Mouse (Mus musculus): ENCODE data around the gene Myrf. TPM values are rescaled to one million over a fixed set of nuclear protein-coding genes. Genes with fewer than 3 reads are reported as not detected.
"Not testable (repeated sequence)": the region's sequence is repeated elsewhere in the genome, so short reads cannot be mapped to it uniquely, and the experiment has no call there.

The Myrf gene
- polyA plus RNA-seq, 1 experiment from 2014 or later: 26.3 TPM

GRCm38 (mm10) chr19:10165928-10166327, 74.6 kb downstream of the Myrf start:
- not testable (repeated sequence) for H3K9ac ChIP-seq (ENCODE audit: low read length); H3K4me3 ChIP-seq (ENCODE audit: low read depth, low read length); H3K9me3 ChIP-seq (ENCODE audit: control insufficient read depth, low read length); ATAC-seq (replicated peaks; ENCODE audit: low FRiP score, low TSS enrichment, low read depth); H3K4me2 ChIP-seq (ENCODE audit: low read length); H3K27ac ChIP-seq (ENCODE audit: low read depth); H3K4me1 ChIP-seq (replicated peaks; ENCODE audit: control insufficient read depth, insufficient read depth, low read length); H3K27me3 ChIP-seq (replicated peaks; ENCODE audit: control insufficient read depth, insufficient read depth, low read length); H3K36me3 ChIP-seq (ENCODE audit: control insufficient read depth, insufficient read depth, low read length)
- WGBS: 88% methylated on average over 3 of the region's 4 CpGs
- peak; percentile 18 for DNase-seq (ENCODE audit: low spot score)

GRCm38 (mm10) chr19:10163896-10164295, 76.7 kb downstream of the Myrf start:
- no peaks in the 10 kb centered on the region for H3K36me3 ChIP-seq (ENCODE audit: control insufficient read depth, insufficient read depth, low read length)
- no peak overlapping the region for H3K4me2 ChIP-seq (ENCODE audit: low read length)
- H3K27ac ChIP-seq (ENCODE audit: low read depth): no peak overlapping the region
- DNase-seq (ENCODE audit: low spot score) (no peak), ATAC-seq (replicated peaks; ENCODE audit: low FRiP score, low TSS enrichment, low read depth) (no peak)
- H3K9ac ChIP-seq (ENCODE audit: low read length): no peak overlapping the region
- H3K9me3 ChIP-seq (ENCODE audit: control insufficient read depth, low read length): no peaks in the 10 kb centered on the region
- H3K4me1 ChIP-seq (replicated peaks; ENCODE audit: control insufficient read depth, insufficient read depth, low read length): no peaks in the 10 kb centered on the region
- WGBS: 92% methylated on average over 3 of the region's 3 CpGs
- H3K4me3 ChIP-seq (ENCODE audit: low read depth, low read length): no peak overlapping the region
- H3K27me3 ChIP-seq (replicated peaks; ENCODE audit: control insufficient read depth, insufficient read depth, low read length): no peaks in the 10 kb centered on the region

Small RNAs within 50 kb of the gene (microRNA-seq; reads per million reads assigned to microRNA genes)
- gene Mir6993: 0.68 reads per million

Other genes starting within 250 kb of the Myrf start
- 0.55 and 0.64 TPM in 2 replicates for gene Best1, start 239.1 kb downstream of the Myrf start, polyA plus RNA-seq (2014; fragmentation: Nextera tagmentation; extraction: Ambion mirVana)
- 30.0 and 32.7 TPM in 2 replicates for gene Rab3il1, start 239.1 kb downstream of the Myrf start, polyA plus RNA-seq (2014; fragmentation: Nextera tagmentation; extraction: Ambion mirVana)
- 8.4 and 11.5 TPM in 2 replicates for gene Fads3, start 199.2 kb downstream of the Myrf start, polyA plus RNA-seq (2014; fragmentation: Nextera tagmentation; extraction: Ambion mirVana)
- 64.2 and 71.4 TPM in 2 replicates for gene Fads2, start 139.0 kb downstream of the Myrf start, polyA plus RNA-seq (2014; fragmentation: Nextera tagmentation; extraction: Ambion mirVana)
- gene Fads1, start 57.9 kb downstream of the Myrf start, polyA plus RNA-seq (2014; fragmentation: Nextera tagmentation; extraction: Ambion mirVana): 134 and 142 TPM in 2 replicates
- gene Tmem258, start 36.7 kb downstream of the Myrf start, polyA plus RNA-seq (2014; fragmentation: Nextera tagmentation; extraction: Ambion mirVana): 462 and 499 TPM in 2 replicates
- 93.8 and 95.6 TPM in 2 replicates for gene Fen1, start 36.6 kb downstream of the Myrf start, polyA plus RNA-seq (2014; fragmentation: Nextera tagmentation; extraction: Ambion mirVana)
- 4.2 and 4.7 TPM in 2 replicates for gene Dagla, start 64.1 kb upstream of the Myrf start, polyA plus RNA-seq (2014; fragmentation: Nextera tagmentation; extraction: Ambion mirVana)
- 1.5 TPM in 2 replicates for gene Syt7, start 148.3 kb upstream of the Myrf start, polyA plus RNA-seq (2014; fragmentation: Nextera tagmentation; extraction: Ambion mirVana)
- 0.35 and 0.60 TPM in 2 replicates for gene Lrrc10b, start 216.7 kb upstream of the Myrf start, polyA plus RNA-seq (2014; fragmentation: Nextera tagmentation; extraction: Ambion mirVana)
- gene Ppp1r32, start 242.2 kb upstream of the Myrf start, polyA plus RNA-seq (2014; fragmentation: Nextera tagmentation; extraction: Ambion mirVana): 0.14 TPM in 1 of 2 replicates, not detected in the other

Measured in intestine, embryonic 14.5 days (tissue).